Mouse (Mus musculus) CH12.LX (cell line): Measurements from ENCODE around the gene Impdh1. TPM values are rescaled to one million over a fixed set of nuclear protein-coding genes. Genes with fewer than 3 reads are reported as not detected.

Experiments
- DNase-seq: peaks from one replicate; pipeline ENCODE4 v3.0.0-alpha.2; 2013; ENCODE audit errors: extremely low read depth
- H3K27ac ChIP-seq: 2 replicates; pipeline ENCODE4 v1.5.1; 2012; ENCODE audit warnings: low read depth, mild to moderate bottlenecking, control low read depth, moderate library complexity; ENCODE audit not compliant: insufficient read depth
- H3K27me3 ChIP-seq: replicated peaks from 2 replicates; pipeline ENCODE3; 2012; ENCODE audit warnings: inconsistent platforms
- H3K36me3 ChIP-seq, 2 experiments: replicated peaks in 1 of 2; 2 replicates each; pipeline versions ENCODE3 to v1.6.1; 2012; ENCODE audit warnings: inconsistent platforms in 1 of 2, low read length in 1 of 2, mild to moderate bottlenecking in 1 of 2, mixed read lengths in 1 of 2, moderate library complexity in 1 of 2; ENCODE audit not compliant: control insufficient read depth in 1 of 2, insufficient read depth in 1 of 2
- H3K4me1 ChIP-seq, 2 experiments: 2 replicates each; pipeline ENCODE4 v1.6.1; 2012; ENCODE audit warnings: inconsistent platforms in 1 of 2, moderate library complexity in 1 of 2; ENCODE audit not compliant: insufficient read depth in 2 of 2, control insufficient read depth in 1 of 2
- H3K4me2 ChIP-seq: 2 replicates; pipeline ENCODE4 v1.6.1; 2012; ENCODE audit warnings: low read depth, mild to moderate bottlenecking, control low read depth; ENCODE audit not compliant: poor library complexity, insufficient read depth, severe bottlenecking
- H3K4me3 ChIP-seq, 3 experiments: fragments of 150-350 bp in 1 of 3; sonication (generic) in 1 of 3; replicated peaks in 1 of 3; 2 replicates each; pipeline versions ENCODE3 to v1.5.1; 2011 to 2012; ENCODE audit warnings: low read depth in 2 of 3, low read length in 2 of 3, mild to moderate bottlenecking in 2 of 3, moderate library complexity in 2 of 3, control low read depth in 1 of 3, improper control_type of control experiment in 1 of 3, inconsistent platforms in 1 of 3, mixed read lengths in 1 of 3; ENCODE audit not compliant: poor library complexity in 1 of 3
- H3K79me2 ChIP-seq: replicated peaks from 2 replicates; pipeline ENCODE4 v1.6.1; 2012; ENCODE audit warnings: mild to moderate bottlenecking, moderate library complexity; ENCODE audit not compliant: control insufficient read depth, poor library complexity, insufficient read depth, severe bottlenecking; ENCODE audit errors: extremely low read depth
- H3K9ac ChIP-seq: 2 replicates; pipeline ENCODE4 v1.6.1; 2012; ENCODE audit warnings: low read depth, mild to moderate bottlenecking, control low read depth, moderate library complexity; ENCODE audit not compliant: insufficient read depth
- H3K9me3 ChIP-seq: replicated peaks from 2 replicates; pipeline ENCODE3; 2012; ENCODE audit warnings: low read length, inconsistent platforms, mixed read lengths
- BHLHE40 ChIP-seq: IDR thresholded peaks from 2 replicates; pipeline ENCODE4 v1.6.1; 2011; ENCODE audit warnings: mild to moderate bottlenecking, low read depth, low read length, improper control_type of control experiment
- EP300 ChIP-seq: IDR thresholded peaks from 2 replicates; pipeline ENCODE4 v1.6.1; 2011; ENCODE audit warnings: low read length, improper control_type of control experiment
- ETS1 ChIP-seq: conservative IDR thresholded peaks from 2 replicates; pipeline ENCODE4 v1.6.1; 2012; ENCODE audit warnings: low read depth, mild to moderate bottlenecking, inconsistent platforms, low read length, improper control_type of control experiment, moderate library complexity
- KAT2A ChIP-seq: IDR thresholded peaks from 2 replicates; pipeline ENCODE4 v1.6.1; 2012; ENCODE audit warnings: low read length, improper control_type of control experiment, inconsistent platforms; ENCODE audit not compliant: insufficient replicate concordance
- MAX ChIP-seq: IDR thresholded peaks from 2 replicates; pipeline ENCODE4 v1.6.1; 2011; ENCODE audit warnings: low read length, improper control_type of control experiment
- MXI1 ChIP-seq: IDR thresholded peaks from 2 replicates; pipeline ENCODE4 v1.6.1; 2011; ENCODE audit warnings: mild to moderate bottlenecking, low read depth, low read length, improper control_type of control experiment
- NELFE ChIP-seq: IDR thresholded peaks from 2 replicates; pipeline ENCODE4 v1.6.1; 2011; ENCODE audit warnings: low read depth, low read length, improper control_type of control experiment
- NRF1 ChIP-seq: IDR thresholded peaks from 2 replicates; pipeline ENCODE4 v1.6.1; 2014; ENCODE audit warnings: low read depth, mild to moderate bottlenecking, inconsistent platforms, low read length, improper control_type of control experiment, moderate library complexity
- POLR2A ChIP-seq: IDR thresholded peaks from 2 replicates; pipeline ENCODE4 v1.6.1; 2011; ENCODE audit warnings: low read depth, mild to moderate bottlenecking, improper control_type of control experiment, low read length
- RAD21 ChIP-seq: IDR thresholded peaks from 2 replicates; pipeline ENCODE4 v1.6.1; 2011; ENCODE audit warnings: low read depth, mild to moderate bottlenecking, low read length, improper control_type of control experiment, moderate library complexity
- RCOR1 ChIP-seq: conservative IDR thresholded peaks from 2 replicates; pipeline ENCODE4 v1.6.1; 2012; ENCODE audit warnings: low read depth, mild to moderate bottlenecking, inconsistent platforms, low read length, improper control_type of control experiment
- SIN3A ChIP-seq: IDR thresholded peaks from 2 replicates; pipeline ENCODE4 v1.6.1; 2012; ENCODE audit warnings: low read length, improper control_type of control experiment, inconsistent platforms
- SMC3 ChIP-seq: IDR thresholded peaks from 2 replicates; pipeline ENCODE4 v1.6.1; 2011; ENCODE audit warnings: low read depth, low read length, improper control_type of control experiment
- TCF12 ChIP-seq: IDR thresholded peaks from 2 replicates; pipeline ENCODE4 v1.6.1; 2014; ENCODE audit warnings: low read depth, mild to moderate bottlenecking, inconsistent platforms, low read length, improper control_type of control experiment
- UBTF ChIP-seq: IDR thresholded peaks from 2 replicates; pipeline ENCODE4 v1.6.1; 2012; ENCODE audit warnings: low read depth, mild to moderate bottlenecking, inconsistent platforms, low read length, improper control_type of control experiment, moderate library complexity
- USF2 ChIP-seq: conservative IDR thresholded peaks from 2 replicates; pipeline ENCODE4 v1.6.1; 2011; ENCODE audit warnings: low read depth, low read length, improper control_type of control experiment
- ZKSCAN1 ChIP-seq: IDR thresholded peaks from 2 replicates; pipeline ENCODE4 v1.6.1; 2012; ENCODE audit warnings: low read depth, inconsistent platforms, low read length, improper control_type of control experiment, borderline replicate concordance
- dilution Hi-C: fragments of 300-500 bp; cut with MboI; formaldehyde crosslinking; loops from 2 replicates; pipeline ENCODE4 v1.14.3; 2020; ENCODE audit warnings: low sequenced_read_pairs; ENCODE audit not compliant: extremely low pct_unique_long_range_greater_than_20kb, extremely low pct_ligation_motif_present
- in situ Hi-C: fragments of 300-500 bp; cut with MboI; formaldehyde crosslinking; loops from 3 replicates; pipeline ENCODE4 v1.14.3; 2019; ENCODE audit warnings: low sequenced_read_pairs, low pct_ligation_motif_present, low pct_unique_long_range_greater_than_20kb, mixed read lengths
- polyA plus RNA-seq: library from polyadenylated mRNA; unstranded; fragments of >175 nt; gene quantifications from 2 replicates; pipeline ENCODE4 v1.2.1, GENCODE M21; 2012; ENCODE audit warnings: low read depth; ENCODE audit not compliant: insufficient read length
- total RNA-seq, 2 experiments: library from RNA; depleted of rRNA; stranded (reverse); fragments of 300-350 nt in 1 of 2; fragments of >200 nt in 1 of 2; gene quantifications; 2 replicates each; pipeline ENCODE4 v1.2.3; 2012 to 2014

Impdh1 gene
- total and polyA plus RNA-seq, 3 experiments, result 3.1 to 19.6 (median 14.9) TPM

DNA sequence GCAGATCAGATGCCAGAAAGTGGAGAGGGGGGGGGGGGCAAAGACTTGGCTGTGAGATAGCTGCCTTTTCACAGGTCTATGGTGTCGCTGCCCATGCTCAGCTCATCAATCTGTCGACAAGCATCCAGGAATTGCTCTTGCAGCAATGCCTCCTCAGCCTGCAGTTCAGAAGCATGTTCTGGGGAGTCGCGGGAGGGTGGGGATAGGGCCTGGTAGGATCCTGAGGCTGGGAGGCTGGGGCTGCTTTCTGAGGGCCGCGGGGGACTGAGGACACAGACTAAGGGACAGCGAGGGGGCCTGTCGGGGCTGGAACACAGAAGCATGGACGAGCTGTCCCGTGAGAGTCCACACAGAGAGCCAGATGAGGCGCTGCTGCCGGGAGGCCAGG, 46.5 kb downstream of the Impdh1 start:
- no peaks in the 10 kb centered on the region for H3K36me3 ChIP-seq
- in situ Hi-C loops (loop anchor here (5.0 kb wide), 3 partner anchors 33 to 108 kb away; partner anchors contain the start of gene Fam71f2), dilution Hi-C loops (no loop called here)
- no peak for DNase-seq
- H3K27ac ChIP-seq, result no peak overlapping the region
- TF ChIP-seq NRF1, result no peak
- TF ChIP-seq ETS1, result no peak
- no peak for TF ChIP-seq RCOR1
- no peak overlapping the region for H3K4me3 ChIP-seq
- H3K4me1 ChIP-seq, result peaks cover 0 to 9% of the 10 kb centered on the region in 2 experiments; a peak in 1 of 4 replicates
- H3K9ac ChIP-seq, result no peak overlapping the region
- H3K27me3 ChIP-seq, result peaks cover 88% of the 10 kb centered on the region
- H3K79me2 ChIP-seq, result no peaks in the 10 kb centered on the region
- H3K4me2 ChIP-seq, result no peak overlapping the region
- no peaks in the 10 kb centered on the region for H3K9me3 ChIP-seq

DNA sequence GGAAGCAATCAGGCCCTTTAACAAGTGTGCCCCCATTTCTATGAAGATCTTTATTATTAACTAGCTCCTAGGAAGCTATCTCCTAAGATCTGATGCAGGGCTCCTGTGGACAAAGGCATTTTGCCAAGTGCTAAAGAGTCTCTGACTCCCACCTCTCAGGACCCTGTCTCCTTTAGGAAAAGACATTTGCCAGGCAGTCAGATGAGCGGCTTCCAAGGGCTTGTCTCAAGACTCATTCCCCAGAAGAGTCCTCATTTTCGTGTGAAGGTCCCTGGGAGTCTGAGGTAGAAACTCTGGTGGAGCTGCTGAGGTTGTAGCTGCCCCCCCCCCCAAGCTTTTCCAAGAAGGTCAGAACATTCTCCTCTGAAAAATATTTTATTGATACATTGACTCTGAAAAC, 47.3 kb downstream of the Impdh1 start:
- peaks cover 2% of the 10 kb centered on the region; the same call in 1 of the 2 replicates for H3K79me2 ChIP-seq
- H3K4me3 ChIP-seq, result no peak overlapping the region
- peaks cover 80% of the 10 kb centered on the region for H3K27me3 ChIP-seq
- H3K36me3 ChIP-seq, result no peaks in the 10 kb centered on the region
- in situ Hi-C loops, result loop anchor here (5.0 kb wide), 3 partner anchors 33 to 108 kb away; partner anchors contain the start of gene Fam71f2
- H3K4me1 ChIP-seq, result peaks cover 0 to 9% of the 10 kb centered on the region in 2 experiments; a peak in 1 of 4 replicates
- no peak overlapping the region for H3K4me2 ChIP-seq
- H3K27ac ChIP-seq, result no peak overlapping the region
- no peak for DNase-seq
- no peaks in the 10 kb centered on the region for H3K9me3 ChIP-seq
- dilution Hi-C loops, result no loop called here
- no peak for TF ChIP-seq ZKSCAN1
- no peak for TF ChIP-seq SMC3
- TF ChIP-seq NRF1, result no peak
- no peak for TF ChIP-seq MXI1
- no peak for TF ChIP-seq SIN3A
- no peak for TF ChIP-seq MAX
- TF ChIP-seq KAT2A, result no peak
- TF ChIP-seq NELFE, result no peak
- no peak for TF ChIP-seq USF2
- no peak for TF ChIP-seq RAD21
- no peak for TF ChIP-seq EP300
- no peak for TF ChIP-seq BHLHE40
- TF ChIP-seq POLR2A, result no peak
- no peak for TF ChIP-seq TCF12
- no peak for TF ChIP-seq UBTF
- no peak overlapping the region for H3K9ac ChIP-seq
